Mouse (Mus musculus): ENCODE results near the gene Hdac11.
A peak's percentile ranks its signal among the peaks of the same experiment; 100 is the strongest.

DNA sequence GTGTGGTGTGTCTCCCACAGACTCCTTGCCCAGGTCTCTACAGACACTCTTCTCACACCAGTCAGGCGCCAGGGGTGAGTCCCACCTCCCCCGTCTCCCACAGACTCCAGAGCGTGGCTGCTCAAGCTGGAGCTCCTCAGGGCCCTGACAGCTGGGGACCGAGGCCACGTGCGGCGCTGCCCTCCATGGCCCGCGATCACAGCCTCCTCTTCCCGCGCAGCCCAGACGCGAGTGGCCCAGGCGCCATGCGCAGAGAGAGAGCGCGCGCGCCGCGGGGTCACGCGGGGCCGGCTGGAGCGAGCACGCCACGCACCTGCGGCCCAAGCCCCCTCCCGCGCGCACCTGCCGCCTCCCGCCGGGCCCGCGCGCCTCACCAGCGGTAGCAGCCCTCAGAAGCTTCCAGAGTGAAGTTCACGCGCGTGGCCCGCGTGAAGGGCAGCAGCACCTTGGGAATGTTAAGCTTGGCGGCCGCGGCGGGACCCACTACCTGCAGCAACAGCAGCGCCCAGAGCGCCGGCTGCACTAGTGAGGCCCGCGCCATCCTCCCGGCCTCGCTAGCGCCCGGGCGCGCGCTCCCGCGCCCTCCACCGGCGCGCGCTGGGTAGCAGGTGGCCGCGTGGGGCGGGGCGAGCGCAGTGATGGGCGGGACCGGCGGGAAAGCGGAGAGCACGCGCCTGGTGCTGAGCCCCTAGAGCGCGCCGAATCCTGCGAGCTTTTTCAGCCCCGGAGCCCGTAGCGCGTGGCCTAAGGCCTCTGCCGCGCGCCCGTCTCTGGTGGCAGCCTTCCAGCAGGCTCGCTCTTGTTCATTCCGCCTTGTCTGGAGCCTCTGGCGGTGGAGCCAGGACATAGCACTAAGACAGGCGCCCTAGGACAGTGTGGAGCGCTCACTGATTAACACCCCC is 40.0 kb upstream of the Hdac11 start, which contains the start of gene Nup210:
- TF ChIP-seq CTCF (IDR thresholded peaks at IDR 0.05; ENCODE audit: extremely low read depth, insufficient read depth, low read length) (peak; percentile 60), POLR2A (IDR thresholded peaks at IDR 0.05; ENCODE audit: extremely low read depth, insufficient read depth, low read length) (0 out of 2 replicates have a peak, but pooled peaks have one; percentile 31)

Data from cortical plate, adult 2 months (tissue).